Mouse (Mus musculus) intestine, embryonic 14.5 days (tissue): Measurements from ENCODE around the gene Hist1h2bb. TPM values are rescaled to one million over a fixed set of nuclear protein-coding genes. Genes with fewer than 3 reads are reported as not detected.
"Not testable (repeated sequence)": the region's sequence is repeated elsewhere in the genome, so short reads cannot be mapped to it uniquely, and the experiment has no call there.

Source experiments
- ATAC-seq: fragments of 200-750 bp; cut with Nextera tagmentation; replicated peaks from 2 replicates; pipeline ENCODE4 v1.8.0; 2017; ENCODE audit warnings: low read depth, moderate number of reproducible peaks, moderate TSS enrichment, moderate library complexity; ENCODE audit not compliant: low FRiP score, low TSS enrichment
- DNase-seq: peaks from one replicate; pipeline ENCODE4 v3.0.0-alpha.2; 2018; ENCODE audit warnings: low spot score
- H3K27ac ChIP-seq: fragments of 300-500 bp; sonication (generic); 2 replicates; pipeline ENCODE4 v1.5.1; 2014; ENCODE audit warnings: low read depth, mild to moderate bottlenecking, control low read depth
- H3K27me3 ChIP-seq: fragments of 300-500 bp; sonication (generic); replicated peaks from 2 replicates; pipeline ENCODE4 v1.6.1; 2014; ENCODE audit warnings: low read length, control low read depth; ENCODE audit not compliant: control insufficient read depth, insufficient read depth
- H3K36me3 ChIP-seq: fragments of 300-500 bp; sonication (generic); 2 replicates; pipeline ENCODE4 v1.6.1; 2014; ENCODE audit warnings: low read length, control low read depth; ENCODE audit not compliant: control insufficient read depth, insufficient read depth
- H3K4me1 ChIP-seq: fragments of 300-500 bp; sonication (generic); replicated peaks from 2 replicates; pipeline ENCODE4 v1.6.1; 2014; ENCODE audit warnings: low read length, control low read depth, mixed read lengths; ENCODE audit not compliant: control insufficient read depth, insufficient read depth
- H3K4me2 ChIP-seq: fragments of 300-500 bp; sonication (generic); 2 replicates; pipeline ENCODE4 v1.6.1; 2014; ENCODE audit warnings: low read length
- H3K4me3 ChIP-seq: fragments of 300-500 bp; sonication (generic); 2 replicates; pipeline ENCODE4 v1.5.1; 2014; ENCODE audit warnings: low read depth, low read length, control low read depth, mixed read lengths
- H3K9ac ChIP-seq: fragments of 300-500 bp; sonication (generic); 2 replicates; pipeline ENCODE4 v1.6.1; 2014; ENCODE audit warnings: mild to moderate bottlenecking, low read length
- H3K9me3 ChIP-seq: fragments of 300-500 bp; sonication (generic); 2 replicates; pipeline ENCODE4 v1.6.1; 2016; ENCODE audit warnings: low read length, control low read depth; ENCODE audit not compliant: control insufficient read depth
- WGBS: fragments of 180-500 bp; shearing (Covaris S2); extraction: QIAGEN DNeasy Blood & Tissue Kit; methylation state at CpG from one replicate; pipeline ENCODE4 v1.1.7; 2014; 5-methylcytosine and 5-hydroxymethylcytosine counted together
- polyA plus RNA-seq: library from polyadenylated mRNA; unstranded; fragments of >200 nt; fragmentation: Nextera tagmentation; extraction: Ambion mirVana; gene quantifications from 2 replicates; pipeline ENCODE4 v1.2.1, GENCODE M21; 2014

Gene Hist1h2bb
- 2.5 and 5.0 TPM in 2 replicates for polyA plus RNA-seq

DNA sequence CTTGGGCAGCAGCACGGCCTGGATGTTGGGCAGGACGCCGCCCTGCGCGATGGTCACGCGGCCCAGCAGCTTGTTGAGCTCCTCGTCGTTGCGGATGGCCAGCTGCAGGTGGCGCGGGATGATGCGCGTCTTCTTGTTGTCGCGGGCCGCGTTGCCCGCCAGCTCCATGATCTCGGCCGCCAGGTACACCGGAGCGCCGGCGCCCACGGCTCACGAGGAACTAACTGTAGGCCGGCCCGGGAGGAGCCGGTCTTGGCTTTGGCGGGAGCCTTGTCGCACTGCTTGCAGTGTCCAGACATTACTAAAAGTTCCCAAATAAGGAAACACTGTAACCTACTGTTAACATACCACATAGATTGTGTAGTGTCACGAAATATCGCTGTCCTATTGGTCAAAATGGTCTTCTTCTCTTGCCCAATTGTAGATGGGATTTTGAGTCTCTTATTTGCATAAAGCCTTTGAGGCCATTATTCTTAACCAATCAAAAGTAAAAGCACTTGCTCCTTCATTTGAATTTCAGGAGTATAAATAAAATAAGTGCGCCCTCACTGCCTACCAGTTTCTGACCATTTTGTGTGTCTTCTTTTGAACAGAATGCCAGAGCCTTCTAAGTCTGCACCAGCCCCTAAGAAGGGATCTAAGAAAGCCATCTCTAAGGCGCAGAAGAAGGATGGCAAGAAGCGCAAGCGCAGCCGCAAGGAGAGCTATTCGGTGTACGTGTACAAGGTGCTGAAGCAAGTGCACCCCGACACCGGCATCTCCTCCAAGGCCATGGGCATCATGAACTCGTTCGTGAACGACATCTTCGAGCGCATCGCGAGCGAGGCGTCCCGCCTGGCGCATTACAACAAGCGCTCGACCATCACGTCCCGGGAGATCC, at the start of gene Hist1h2bb:
TSS of gene Hist1h2bb (plus strand) at position 534 of the 880 bp plus-strand sequence.
- under 1% methylated on average over 38 of the region's 58 CpGs for WGBS
- not testable (repeated sequence) for H3K27me3 ChIP-seq, H3K36me3 ChIP-seq, H3K9me3 ChIP-seq
- DNase-seq (peak; percentile 91), ATAC-seq (peak; percentile 89)
- H3K27ac ChIP-seq, result peak within 1 kb of the TSS; percentile 100
- H3K9ac ChIP-seq, result peak within 1 kb of the TSS; percentile 89
- H3K4me2 ChIP-seq, result peak within 1 kb of the TSS; percentile 92
- peak within 1 kb of the TSS; percentile 44 for H3K4me3 ChIP-seq
- H3K4me1 ChIP-seq, result peaks cover 19% of the 10 kb centered on the region

DNA sequence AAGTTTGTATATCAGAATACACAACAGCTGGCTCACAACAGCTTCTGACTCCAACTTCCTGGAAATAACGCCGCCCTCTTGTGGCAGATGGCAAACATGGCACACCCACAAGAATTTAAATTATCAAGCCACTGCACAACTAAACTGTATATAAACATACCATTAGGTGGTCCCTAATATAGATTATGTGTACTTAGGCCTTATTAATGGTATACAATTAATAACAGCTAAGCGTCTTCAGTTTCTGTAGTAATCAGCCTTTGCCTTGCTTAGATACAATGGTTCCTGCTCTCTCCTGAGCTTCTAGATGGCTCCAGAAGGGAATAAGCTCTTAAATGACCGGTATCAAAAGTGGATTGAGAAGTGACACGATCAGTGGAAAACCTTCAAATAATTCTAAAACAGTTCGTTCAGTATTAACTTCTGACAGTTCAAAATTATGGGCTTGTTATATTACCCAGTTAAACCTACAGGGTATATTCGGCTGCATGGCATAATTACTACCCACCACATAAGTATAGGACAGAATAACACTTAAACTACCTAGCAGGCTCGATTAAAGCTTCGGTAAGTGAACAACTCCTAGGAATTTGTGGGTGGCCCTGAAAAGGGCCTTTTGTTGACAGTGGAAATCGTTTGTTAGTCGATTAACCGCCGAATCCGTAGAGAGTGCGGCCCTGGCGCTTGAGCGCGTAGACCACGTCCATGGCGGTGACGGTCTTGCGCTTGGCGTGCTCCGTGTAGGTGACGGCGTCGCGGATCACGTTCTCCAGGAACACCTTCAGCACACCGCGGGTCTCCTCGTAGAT, 48.8 kb upstream of the Hist1h2bb start:
- ATAC-seq, result peak; percentile 81
- peak; percentile 80 for DNase-seq
- peak overlapping the region; percentile 91 for H3K27ac ChIP-seq
- H3K9ac ChIP-seq, result peak overlapping the region; percentile 69
- H3K4me3 ChIP-seq, result peak overlapping the region; percentile 50
- no peaks in the 10 kb centered on the region for H3K27me3 ChIP-seq
- H3K4me1 ChIP-seq, result peaks cover 13% of the 10 kb centered on the region; the same call in 1 of the 2 replicates
- WGBS, result 2% methylated on average over 23 of the region's 32 CpGs
- no peaks in the 10 kb centered on the region for H3K36me3 ChIP-seq
- H3K4me2 ChIP-seq, result peak overlapping the region; percentile 77
- H3K9me3 ChIP-seq, result no peaks in the 10 kb centered on the region

DNA sequence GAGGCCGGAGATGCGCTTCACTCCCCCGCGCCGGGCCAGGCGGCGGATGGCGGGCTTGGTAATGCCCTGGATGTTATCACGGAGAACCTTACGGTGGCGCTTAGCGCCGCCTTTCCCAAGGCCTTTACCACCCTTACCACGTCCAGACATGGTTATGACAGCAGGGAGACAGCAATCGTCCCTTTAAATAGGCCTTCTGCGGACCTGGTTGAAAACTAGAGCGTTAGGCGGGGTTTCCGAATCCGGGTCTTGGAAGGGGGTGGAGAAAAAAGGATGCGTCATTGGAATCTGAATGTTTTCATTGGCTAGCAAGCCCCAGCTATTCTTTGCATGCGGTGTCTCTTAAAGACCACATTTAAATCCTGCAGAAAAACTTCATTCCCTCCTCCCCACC, 48.2 kb upstream of the Hist1h2bb start, which contains the start of gene Hist1h4c:
TSS of gene Hist1h4c (minus strand) at position 155 of the 394 bp plus-strand sequence.
- under 1% methylated on average over 22 of the region's 22 CpGs for WGBS
- Histone ChIP-seq H3K27ac (peak within 1 kb of the TSS; percentile 91), H3K4me2 (peak within 1 kb of the TSS; percentile 77), H3K9ac (peak within 1 kb of the TSS; percentile 69), H3K4me3 (peak within 1 kb of the TSS; percentile 50), H3K27me3 (no peaks in the 10 kb centered on the region), H3K9me3 (no peaks in the 10 kb centered on the region), H3K4me1 (peaks cover 13% of the 10 kb centered on the region; the same call in 1 of the 2 replicates), H3K36me3 (no peaks in the 10 kb centered on the region)
- ATAC-seq (peak; percentile 95), DNase-seq (peak; percentile 100)

DNA sequence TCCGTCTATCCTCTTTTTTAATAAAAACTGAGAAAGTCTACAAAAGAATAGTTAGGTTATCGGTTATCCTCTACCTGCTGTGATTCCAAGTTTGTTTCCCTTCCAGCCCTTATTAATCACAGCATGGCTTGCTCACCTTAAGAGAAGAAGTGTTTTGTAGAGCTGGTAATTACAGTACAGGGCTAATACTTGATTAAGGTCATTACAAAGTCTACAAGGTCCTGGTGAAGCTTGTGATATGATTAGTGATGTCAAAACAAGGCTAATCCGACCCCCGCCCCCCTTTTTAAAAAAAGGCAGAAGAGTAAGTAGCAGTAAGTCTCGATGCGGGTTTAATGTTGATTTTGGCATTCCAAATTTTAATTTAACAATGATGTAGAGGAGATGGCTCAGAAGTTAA, 47.5 kb upstream of the Hist1h2bb start:
- Histone ChIP-seq H3K27me3 (no peaks in the 10 kb centered on the region), H3K9ac (no peak overlapping the region; the same call in 1 of the 2 replicates), H3K4me3 (peak overlapping the region; percentile 50; the same call in 1 of the 2 replicates), H3K36me3 (no peaks in the 10 kb centered on the region), H3K9me3 (no peaks in the 10 kb centered on the region), H3K4me2 (peak overlapping the region; percentile 47), H3K27ac (peak overlapping the region; percentile 91), H3K4me1 (peaks cover 13% of the 10 kb centered on the region; the same call in 1 of the 2 replicates)
- no peak for ATAC-seq
- no peak for DNase-seq
- 73% methylated on average over 6 of the region's 6 CpGs for WGBS

DNA sequence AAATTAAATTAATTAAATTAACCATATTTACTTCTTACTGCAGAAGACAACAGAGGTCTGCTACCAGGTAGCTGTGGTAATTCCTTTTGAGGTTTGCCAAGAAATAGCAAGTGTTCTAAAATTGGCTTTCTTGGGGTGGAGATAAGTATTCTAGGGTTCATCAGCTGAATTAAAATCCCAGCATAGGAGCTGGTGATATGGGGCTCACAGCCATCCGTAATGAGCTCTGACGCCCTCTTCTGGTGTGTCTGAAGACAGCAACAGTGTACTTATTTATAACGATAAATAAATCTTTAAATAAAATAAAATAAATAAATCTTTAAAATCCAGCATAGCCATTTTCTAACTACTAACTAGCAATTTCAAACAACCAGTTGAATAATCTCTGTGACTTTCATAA, 46.8 kb upstream of the Hist1h2bb start:
- Histone ChIP-seq H3K27me3 (no peaks in the 10 kb centered on the region), H3K4me1 (peaks cover 13% of the 10 kb centered on the region; the same call in 1 of the 2 replicates), H3K9me3 (no peaks in the 10 kb centered on the region), H3K4me3 (no peak overlapping the region), H3K27ac (no peak overlapping the region), H3K9ac (no peak overlapping the region), H3K4me2 (no peak overlapping the region), H3K36me3 (no peaks in the 10 kb centered on the region)
- WGBS, result 72% methylated on average over 3 of the region's 3 CpGs
- DNase-seq, result no peak
- no peak for ATAC-seq

DNA sequence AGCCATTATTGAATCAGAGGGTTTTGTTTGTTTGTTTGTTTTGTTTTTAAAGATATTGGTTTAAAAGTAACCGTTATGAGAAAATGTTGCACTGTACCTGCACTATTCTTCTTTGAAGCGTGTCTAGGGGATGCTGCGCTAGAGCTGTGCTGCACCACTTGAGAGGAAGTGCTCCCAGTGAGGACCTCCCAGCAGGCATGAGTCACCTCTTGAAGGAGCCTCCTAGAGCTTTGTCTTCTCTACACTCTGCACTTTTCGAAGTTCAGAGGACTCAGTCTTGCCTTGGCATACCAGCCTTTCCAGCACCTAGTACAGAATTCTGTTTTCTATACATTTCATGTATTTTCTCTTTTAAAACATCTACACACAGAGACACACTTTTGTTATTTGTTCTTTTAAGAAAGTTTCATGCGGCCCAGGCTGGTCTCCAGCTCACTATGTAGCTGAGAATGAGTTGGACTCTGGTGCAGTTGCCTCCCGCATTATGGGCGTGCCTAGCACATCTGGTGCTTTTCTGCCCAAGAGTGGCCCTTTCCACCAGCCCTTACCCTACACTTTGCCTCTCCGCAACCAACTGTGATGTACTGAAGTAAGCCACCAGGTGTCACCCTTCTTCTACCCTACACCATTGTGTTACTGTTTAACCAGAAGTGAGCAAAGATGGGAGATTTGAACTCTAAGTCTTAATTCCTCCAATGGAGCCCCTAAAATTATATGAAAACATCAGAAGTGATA, 45.6 kb upstream of the Hist1h2bb start:
- 29% methylated on average over 8 of the region's 8 CpGs for WGBS
- H3K27ac ChIP-seq, result no peak overlapping the region

DNA sequence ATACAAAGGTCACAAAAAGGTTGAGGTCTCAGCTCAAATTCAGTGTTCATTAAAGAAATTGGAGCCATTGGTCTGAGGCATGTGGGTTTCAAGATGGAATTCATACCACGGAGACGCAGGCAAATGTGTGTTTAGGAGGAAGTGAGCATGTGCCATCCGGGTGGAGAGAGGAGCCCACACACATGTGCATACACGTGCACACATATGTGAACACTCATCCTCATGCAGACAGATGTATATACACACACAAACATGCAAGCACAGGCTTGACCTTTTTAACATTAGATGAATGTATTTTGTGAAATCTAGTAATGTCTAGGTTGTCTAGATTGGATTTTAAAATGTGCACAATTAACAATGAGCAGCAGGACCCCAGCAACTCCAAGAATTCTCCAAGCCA, 44.3 kb upstream of the Hist1h2bb start:
- 78% methylated on average over 4 of the region's 4 CpGs for WGBS
- Histone ChIP-seq H3K4me1 (peaks cover 13% of the 10 kb centered on the region; the same call in 1 of the 2 replicates), H3K9me3 (no peaks in the 10 kb centered on the region), H3K4me2 (no peak overlapping the region), H3K27ac (no peak overlapping the region), H3K9ac (no peak overlapping the region), H3K4me3 (no peak overlapping the region), H3K27me3 (no peaks in the 10 kb centered on the region), H3K36me3 (no peaks in the 10 kb centered on the region)
- DNase-seq (no peak), ATAC-seq (no peak)

More for the DNA sequence above, 45.6 kb upstream of the Hist1h2bb start:
- ATAC-seq (peak; percentile 62), DNase-seq (peak; percentile 67)
- Histone ChIP-seq H3K4me2 (no peak overlapping the region), H3K27me3 (no peaks in the 10 kb centered on the region), H3K9me3 (no peaks in the 10 kb centered on the region), H3K9ac (no peak overlapping the region), H3K4me1 (peaks cover 13% of the 10 kb centered on the region; the same call in 1 of the 2 replicates), H3K4me3 (no peak overlapping the region), H3K36me3 (no peaks in the 10 kb centered on the region)

DNA sequence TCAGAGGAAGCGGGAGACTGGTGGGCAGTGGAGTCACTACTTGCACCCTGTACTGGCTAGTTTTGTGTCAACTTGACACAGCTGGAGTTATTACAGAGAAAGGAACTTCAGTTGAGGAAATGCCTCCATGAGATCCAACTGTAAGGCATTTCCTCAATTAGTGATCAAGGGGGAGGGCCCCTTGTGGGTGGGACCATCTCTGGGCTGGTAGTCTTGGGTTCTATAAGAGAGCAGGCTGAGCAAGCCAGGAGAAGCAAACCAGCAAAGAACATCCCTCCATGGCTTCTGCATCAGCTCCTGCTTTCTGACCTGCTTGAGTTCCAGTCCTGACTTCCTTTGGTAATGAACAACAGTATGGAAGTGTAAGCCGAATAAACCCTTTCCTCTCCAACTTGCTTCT, 43.7 kb upstream of the Hist1h2bb start:
- ATAC-seq, H3K9ac ChIP-seq, H3K4me1 ChIP-seq, H3K27me3 ChIP-seq, H3K36me3 ChIP-seq, DNase-seq, H3K4me3 ChIP-seq, H3K9me3 ChIP-seq, H3K27ac ChIP-seq, H3K4me2 ChIP-seq: not testable (repeated sequence)
- 80% methylated on average over 2 of the region's 2 CpGs for WGBS
